Mouse (Mus musculus) myocyte (in vitro differentiated cells): ENCODE measurements around the gene Hsdl2. TPM values are rescaled to one million over a fixed set of nuclear protein-coding genes. Genes with fewer than 3 reads are reported as not detected.

Experiments used
- H3K27me3 ChIP-seq: one replicate; pipeline ENCODE4 v1.6.1; 2011; ENCODE audit not compliant: control insufficient read depth, insufficient read depth, insufficient read length
- H3K36me3 ChIP-seq: one replicate; pipeline ENCODE4 v1.6.1; 2011; ENCODE audit not compliant: control insufficient read depth, insufficient read depth
- H3K4me2 ChIP-seq: one replicate; pipeline ENCODE4 v1.6.1; 2011; ENCODE audit warnings: low read depth, control low read depth
- H3K4me3 ChIP-seq: one replicate; pipeline ENCODE4 v1.5.1; 2011; ENCODE audit warnings: mild to moderate bottlenecking, control low read depth, moderate library complexity
- H3K79me2 ChIP-seq: one replicate; pipeline ENCODE4 v1.6.1; 2011; ENCODE audit not compliant: control insufficient read depth, insufficient read depth
- H3ac ChIP-seq: one replicate; pipeline ENCODE4 v1.6.1; 2011; ENCODE audit not compliant: control insufficient read depth, insufficient read length
- CEBPB ChIP-seq: IDR thresholded peaks from 2 replicates; pipeline ENCODE4 v1.6.1; 2011; ENCODE audit warnings: mild to moderate bottlenecking, moderate library complexity; ENCODE audit not compliant: poor library complexity, insufficient read depth, severe bottlenecking
- E2F4 ChIP-seq: IDR thresholded peaks from one replicate; pipeline ENCODE4 v1.6.1; 2011; ENCODE audit warnings: mild to moderate bottlenecking, control low read depth, moderate library complexity; ENCODE audit not compliant: insufficient read depth
- MAX ChIP-seq: IDR thresholded peaks from one replicate; pipeline ENCODE4 v1.6.1; 2011; ENCODE audit warnings: low read depth, mild to moderate bottlenecking, control low read depth
- MYOD1 ChIP-seq, 3 experiments: IDR thresholded peaks; one replicate each; pipeline ENCODE4 v1.6.1; 2011; ENCODE audit warnings: control low read depth in 2 of 3, low read depth in 2 of 3, mild to moderate bottlenecking in 2 of 3, moderate library complexity in 1 of 3; ENCODE audit not compliant: insufficient read length in 2 of 3, control insufficient read depth in 1 of 3
- MYOG ChIP-seq, 3 experiments: IDR thresholded peaks; one replicate each; pipeline ENCODE4 v1.6.1; 2011; ENCODE audit warnings: control low read depth in 2 of 3, low read depth in 2 of 3, mild to moderate bottlenecking in 2 of 3; ENCODE audit not compliant: insufficient read length in 2 of 3, control insufficient read depth in 1 of 3, insufficient read depth in 1 of 3
- POLR2A ChIP-seq: IDR thresholded peaks from one replicate; pipeline ENCODE4 v1.6.1; 2011; ENCODE audit warnings: low read depth, mild to moderate bottlenecking, control low read depth, moderate library complexity; ENCODE audit not compliant: insufficient read length
- POLR2AphosphoS2 ChIP-seq: IDR thresholded peaks from one replicate; pipeline ENCODE4 v1.6.1; 2011; ENCODE audit warnings: low read depth, control low read depth; ENCODE audit not compliant: insufficient read length
- REST ChIP-seq: IDR thresholded peaks from one replicate; pipeline ENCODE4 v1.6.1; 2011; ENCODE audit warnings: mild to moderate bottlenecking, control low read depth, moderate library complexity; ENCODE audit not compliant: insufficient read depth, insufficient read length
- SRF ChIP-seq: IDR thresholded peaks from one replicate; pipeline ENCODE4 v1.6.1; 2011; ENCODE audit warnings: low read depth; ENCODE audit not compliant: control insufficient read depth, insufficient read length
- TCF12 ChIP-seq: IDR thresholded peaks from one replicate; pipeline ENCODE4 v1.6.1; 2011; ENCODE audit warnings: mild to moderate bottlenecking, control low read depth; ENCODE audit not compliant: poor library complexity, insufficient read depth, severe bottlenecking
- TCF3 ChIP-seq: IDR thresholded peaks from one replicate; pipeline ENCODE4 v1.6.1; 2011; ENCODE audit warnings: low read depth, control low read depth; ENCODE audit not compliant: insufficient read length
- USF1 ChIP-seq: IDR thresholded peaks from one replicate; pipeline ENCODE4 v1.6.1; 2011; ENCODE audit warnings: low read depth, mild to moderate bottlenecking, control low read depth, moderate library complexity
- polyA plus RNA-seq: library from polyadenylated mRNA; unstranded; fragments of >200 nt; fragmentation: generic; extraction: Trizol; gene quantifications from one replicate; pipeline ENCODE4 v1.2.1, GENCODE M21; 2012; ENCODE audit warnings: missing spikeins

The Hsdl2 gene
- polyA plus RNA-seq, 1 experiment = 9.5 TPM

DNA sequence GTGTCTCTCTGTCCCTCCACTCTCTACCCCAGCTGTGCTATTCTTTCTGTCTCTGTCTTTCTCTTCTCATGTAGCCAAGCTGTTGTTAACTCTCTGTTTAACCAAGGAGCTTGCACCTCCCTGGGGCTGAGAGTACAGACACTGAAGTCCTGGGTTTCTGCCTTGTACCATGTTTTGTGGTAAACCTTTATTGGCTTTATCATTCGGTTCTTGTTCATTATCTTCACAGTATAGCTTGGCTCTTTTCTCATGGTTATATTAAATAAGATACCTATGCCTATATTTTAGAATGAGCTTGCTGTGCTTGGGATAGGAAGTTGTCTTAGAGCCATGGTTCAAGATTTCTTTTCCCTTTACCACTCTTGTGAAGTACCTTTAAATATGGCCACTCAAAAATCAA is 53.2 kb downstream of the Hsdl2 start:
- Histone ChIP-seq H3K27me3 (no peaks in the 10 kb centered on the region), H3K4me2 (no peak overlapping the region), H3K36me3 (no peaks in the 10 kb centered on the region), H3K79me2 (no peaks in the 10 kb centered on the region), H3ac (no peak overlapping the region), H3K4me3 (no peak overlapping the region)
- TF ChIP-seq SRF (no peak), MYOG (IDR thresholded peaks at IDR 0.05; ENCODE audit: control insufficient read depth in 1 of 3, insufficient read depth in 1 of 3, insufficient read length in 2 of 3, low read depth in 2 of 3) (no peak), CEBPB (no peak), TCF3 (no peak), MAX (no peak), POLR2AphosphoS2 (no peak), REST (no peak), MYOD1 (IDR thresholded peaks at IDR 0.05; ENCODE audit: control insufficient read depth in 1 of 3, insufficient read length in 2 of 3, low read depth in 2 of 3) (no peak), POLR2A (no peak)

DNA sequence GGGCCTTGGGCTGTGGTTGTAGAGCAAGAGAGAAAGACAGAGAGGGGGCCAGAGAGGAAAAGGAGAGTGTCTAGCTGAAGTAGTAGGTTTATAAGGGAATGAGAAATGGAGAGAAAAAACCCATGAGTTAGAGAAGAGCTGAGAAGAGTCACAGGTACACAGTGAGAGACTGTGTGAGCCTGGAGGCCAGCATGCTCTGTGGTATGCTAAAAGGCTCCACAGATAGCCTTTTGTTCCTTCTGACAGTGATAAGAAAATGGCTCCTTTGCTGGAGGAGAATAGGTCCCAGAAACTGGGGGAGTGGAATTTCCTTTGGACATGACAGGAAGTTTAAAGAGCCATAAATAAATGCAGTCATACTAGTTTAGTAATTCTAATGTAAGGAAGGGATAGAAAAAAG is 57.8 kb downstream of the Hsdl2 start:
- Histone ChIP-seq H3K4me3 (no peak overlapping the region), H3K4me2 (no peak overlapping the region), H3ac (no peak overlapping the region), H3K79me2 (no peaks in the 10 kb centered on the region), H3K27me3 (no peaks in the 10 kb centered on the region), H3K36me3 (no peaks in the 10 kb centered on the region)
- TF ChIP-seq REST (no peak), POLR2A (no peak)

DNA sequence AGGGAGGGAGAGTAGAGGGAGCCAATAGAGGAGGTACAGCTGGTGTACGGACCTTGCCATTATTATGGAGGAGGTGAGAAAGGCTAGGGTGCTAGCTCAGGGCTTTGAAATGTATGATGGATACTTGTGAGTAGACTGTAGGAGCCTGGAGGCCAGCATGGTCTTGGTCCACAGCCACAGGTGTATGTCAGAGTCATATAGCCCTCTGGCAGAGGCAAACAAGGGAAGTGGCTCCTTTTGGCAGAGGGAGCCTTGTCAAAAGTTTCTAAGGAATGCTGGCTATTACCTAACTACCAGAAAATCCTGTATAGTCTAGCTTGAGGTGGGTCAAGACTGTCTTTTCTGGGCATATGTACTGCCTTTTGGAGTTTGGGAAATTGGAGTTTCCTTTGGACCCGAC is 59.4 kb downstream of the Hsdl2 start:
- TF ChIP-seq CEBPB (no peak), E2F4 (no peak), POLR2AphosphoS2 (no peak), USF1 (no peak), MYOG (IDR thresholded peaks at IDR 0.05; ENCODE audit: control insufficient read depth in 1 of 3, insufficient read depth in 1 of 3, insufficient read length in 2 of 3, low read depth in 2 of 3) (no peak), TCF3 (no peak), REST (no peak), POLR2A (no peak), TCF12 (no peak), SRF (no peak), MYOD1 (IDR thresholded peaks at IDR 0.05; ENCODE audit: control insufficient read depth in 1 of 3, insufficient read length in 2 of 3, low read depth in 2 of 3) (no peak), MAX (no peak)
- Histone ChIP-seq H3K27me3 (no peaks in the 10 kb centered on the region), H3ac (no peak overlapping the region), H3K79me2 (no peaks in the 10 kb centered on the region), H3K36me3 (no peaks in the 10 kb centered on the region), H3K4me3 (no peak overlapping the region), H3K4me2 (no peak overlapping the region)

DNA sequence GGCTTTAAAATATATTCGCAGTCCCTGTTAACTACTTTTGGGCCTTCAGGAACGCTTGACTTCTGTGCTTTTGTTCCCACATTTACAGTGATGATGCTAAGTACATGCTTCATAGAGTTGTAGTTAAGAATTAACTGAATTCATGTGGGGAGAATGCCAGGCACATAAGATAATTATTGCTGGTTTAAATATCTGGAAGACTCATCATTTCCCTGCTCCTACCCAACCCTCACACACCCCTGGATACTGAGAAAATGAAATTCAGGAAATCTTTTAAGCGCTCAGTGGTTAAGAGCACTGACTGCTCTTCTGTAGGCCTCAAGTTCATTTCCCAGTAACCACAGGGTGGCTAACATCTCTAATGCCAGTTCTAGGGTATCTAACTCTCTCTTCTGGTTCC is 60.7 kb downstream of the Hsdl2 start:
- no peaks in the 10 kb centered on the region for H3K36me3 ChIP-seq
- H3ac ChIP-seq = no peak overlapping the region
- no peak overlapping the region for H3K4me3 ChIP-seq
- TF ChIP-seq MYOG (IDR thresholded peaks at IDR 0.05; ENCODE audit: control insufficient read depth in 1 of 3, insufficient read depth in 1 of 3, insufficient read length in 2 of 3, low read depth in 2 of 3) = no peak
- TF ChIP-seq MAX = no peak
- TF ChIP-seq POLR2A = no peak
- TF ChIP-seq MYOD1 (IDR thresholded peaks at IDR 0.05; ENCODE audit: control insufficient read depth in 1 of 3, insufficient read length in 2 of 3, low read depth in 2 of 3) = no peak
- no peak for TF ChIP-seq POLR2AphosphoS2
- no peak for TF ChIP-seq TCF12
- TF ChIP-seq USF1 = no peak
- H3K27me3 ChIP-seq = no peaks in the 10 kb centered on the region
- H3K4me2 ChIP-seq = no peak overlapping the region
- H3K79me2 ChIP-seq = no peaks in the 10 kb centered on the region

DNA sequence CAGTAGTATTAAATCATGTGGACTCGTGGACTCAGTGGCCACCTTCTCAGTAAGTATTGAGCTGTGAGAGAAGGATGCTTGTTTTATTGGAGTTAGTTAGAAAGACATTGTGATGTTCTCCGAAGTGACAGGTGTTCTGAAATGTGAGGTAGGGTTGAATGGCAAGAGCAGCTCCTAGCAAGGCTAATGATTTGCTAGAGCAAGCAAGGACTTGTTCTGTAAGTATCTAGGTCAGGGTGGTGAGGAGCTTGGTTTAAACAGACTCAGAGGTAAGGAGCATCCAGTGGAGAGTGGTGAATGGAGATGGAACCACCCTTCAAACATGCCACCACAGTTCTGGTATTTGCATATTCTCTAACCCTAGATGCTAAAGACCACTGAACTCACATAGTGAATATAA is 61.3 kb downstream of the Hsdl2 start:
- TF ChIP-seq USF1 (no peak), POLR2AphosphoS2 (no peak), MAX (no peak), E2F4 (no peak), SRF (no peak), TCF3 (no peak), POLR2A (no peak), MYOG (IDR thresholded peaks at IDR 0.05; ENCODE audit: control insufficient read depth in 1 of 3, insufficient read depth in 1 of 3, insufficient read length in 2 of 3, low read depth in 2 of 3) (no peak), REST (no peak), CEBPB (no peak), MYOD1 (IDR thresholded peaks at IDR 0.05; ENCODE audit: control insufficient read depth in 1 of 3, insufficient read length in 2 of 3, low read depth in 2 of 3) (no peak), TCF12 (no peak)
- H3K4me2 ChIP-seq = no peak overlapping the region
- H3ac ChIP-seq = no peak overlapping the region
- no peaks in the 10 kb centered on the region for H3K79me2 ChIP-seq
- H3K27me3 ChIP-seq = no peaks in the 10 kb centered on the region
- no peaks in the 10 kb centered on the region for H3K36me3 ChIP-seq
- no peak overlapping the region for H3K4me3 ChIP-seq
